Mouse (Mus musculus) bone marrow macrophage, adult 2 months (primary cell): ENCODE data around the gene Slc22a8.

Experiments
- CTCF ChIP-seq: IDR thresholded peaks from 2 replicates; pipeline ENCODE4 v1.5.1; 2012; ENCODE audit warnings: low read depth, mild to moderate bottlenecking, low read length, moderate library complexity
- POLR2A ChIP-seq: IDR thresholded peaks from 2 replicates; pipeline ENCODE4 v1.6.1; 2012; ENCODE audit warnings: mild to moderate bottlenecking, low read depth, low read length, borderline replicate concordance

- no peak for TF ChIP-seq CTCF
- no peak for TF ChIP-seq POLR2A
These were observed 3.5 kb downstream of the Slc22a8 start for GRCm38 (mm10) chr19:8594518-8594917.
